8 mouse cellular contexts compared by ENCODE assay signal in genomic region chr11:62539089-62539890, GRCm38 (mm10). TPM values are rescaled to one million over a fixed set of nuclear protein-coding genes. Genes with fewer than 3 reads are reported as not detected.
DNase-seq lines count a peak whose midpoint lies in the region; ATAC-seq and TF ChIP-seq lines count a peak whose summit lies in the region.

Gene Cenpv (minus strand): TSS chr11:62539261.

- H3K36me3 ChIP-seq in E14TG2a.4 (ENCODE audit: insufficient read depth, low read length), result peaks cover 19% of the 10 kb centered on the region
- H3K36me3 ChIP-seq in forebrain, embryonic 14.5 days (ENCODE audit: control insufficient read depth, insufficient read depth, low read length), result peaks cover 14% of the 10 kb centered on the region; the same call in 1 of the 2 replicates
- H3K36me3 ChIP-seq in liver, embryonic 15.5 days (replicated peaks), result no peaks in the 10 kb centered on the region; the same call in 1 of the 2 replicates
- no peaks in the 10 kb centered on the region for H3K36me3 ChIP-seq in neural tube, embryonic 11.5 days (ENCODE audit: control insufficient read depth, insufficient read depth, low read length)
- H3K36me3 ChIP-seq in stomach, postnatal 0 days (ENCODE audit: control insufficient read depth, insufficient read depth, low read length), result no peaks in the 10 kb centered on the region

- H3K4me3 ChIP-seq in E14TG2a.4 (replicated peaks; ENCODE audit: low read length), result peak within 1 kb of the TSS; percentile 88
- H3K4me3 ChIP-seq in forebrain, embryonic 14.5 days (ENCODE audit: low read depth, low read length), result peak within 1 kb of the TSS; percentile 87
- H3K4me3 ChIP-seq in liver, embryonic 15.5 days (replicated peaks), result peak within 1 kb of the TSS; percentile 81
- peak within 1 kb of the TSS; percentile 68 for H3K4me3 ChIP-seq in neural tube, embryonic 11.5 days (ENCODE audit: low read depth, low read length)
- peak within 1 kb of the TSS; percentile 73 for H3K4me3 ChIP-seq in stomach, postnatal 0 days (ENCODE audit: low read depth, low read length)

- peak within 1 kb of the TSS; percentile 83 for H3K4me2 ChIP-seq in forebrain, embryonic 14.5 days (ENCODE audit: low read length)
- H3K4me2 ChIP-seq in liver, embryonic 15.5 days, result peak within 1 kb of the TSS; percentile 98
- peak within 1 kb of the TSS; percentile 70 for H3K4me2 ChIP-seq in neural tube, embryonic 11.5 days (ENCODE audit: low read depth)
- peak within 1 kb of the TSS; percentile 96 for H3K4me2 ChIP-seq in stomach, postnatal 0 days (replicated peaks; ENCODE audit: low read depth)

- peak; percentile 61; the same call in 1 of the 2 replicates for ATAC-seq in cerebellum, adult (ENCODE audit: insufficient number of reproducible peaks, low FRiP score, low TSS enrichment)
- peak; percentile 87 for ATAC-seq in forebrain, embryonic 14.5 days
- peak; percentile 78 for ATAC-seq in liver, embryonic 15.5 days (ENCODE audit: insufficient read depth)
- peak; percentile 62 for ATAC-seq in neural tube, embryonic 11.5 days (ENCODE audit: insufficient read depth, low FRiP score, low TSS enrichment)
- peak; percentile 82 for ATAC-seq in stomach, postnatal 0 days (ENCODE audit: low FRiP score, low TSS enrichment)

- H3K27me3 ChIP-seq in E14TG2a.4 (ENCODE audit: insufficient read depth, low read length), result no peaks in the 10 kb centered on the region
- no peaks in the 10 kb centered on the region for H3K27me3 ChIP-seq in forebrain, embryonic 14.5 days (replicated peaks; ENCODE audit: control insufficient read depth, insufficient read depth, low read length)
- peaks cover 33% of the 10 kb centered on the region for H3K27me3 ChIP-seq in liver, embryonic 15.5 days
- H3K27me3 ChIP-seq in neural tube, embryonic 11.5 days (ENCODE audit: control insufficient read depth, insufficient read depth, low read length), result 0 out of 2 replicates have a peak, but pooled peaks cover 2% of the 10 kb centered on the region
- no peaks in the 10 kb centered on the region for H3K27me3 ChIP-seq in stomach, postnatal 0 days (ENCODE audit: control insufficient read depth, insufficient read depth, low read length)

- no peak for TF ChIP-seq EP300 in stomach, postnatal 0 days (optimal IDR thresholded peaks at IDR 0.05)

- peak; percentile 74 for DNase-seq in forebrain, embryonic 14.5 days (ENCODE audit: low spot score)
- peak; percentile 78 for DNase-seq in heart, postnatal 10 days
- DNase-seq in kidney, postnatal 4 days, result peak; percentile 83 to 89
- DNase-seq in neural tube, embryonic 11.5 days (ENCODE audit: low spot score), result peak; percentile 84
- peak; percentile 82 for DNase-seq in stomach, postnatal 0 days (ENCODE audit: low spot score)

- intact Hi-C loops in heart, postnatal 10 days (cut with DNase I), result loop anchor here (5.0 to 10.0 kb wide), 3 partner anchors 38 to 594 kb away; partner anchors contain the start of genes Ncor1 and Pigl

- H3K4me1 ChIP-seq in E14TG2a.4 (replicated peaks; ENCODE audit: low read depth, low read length), result peaks cover 59% of the 10 kb centered on the region
- H3K4me1 ChIP-seq in forebrain, embryonic 14.5 days (ENCODE audit: control insufficient read depth, insufficient read depth, low read length), result 0 out of 2 replicates have a peak, but pooled peaks cover 7% of the 10 kb centered on the region
- H3K4me1 ChIP-seq in liver, embryonic 15.5 days (replicated peaks), result peaks cover 20% of the 10 kb centered on the region
- no peaks in the 10 kb centered on the region for H3K4me1 ChIP-seq in neural tube, embryonic 11.5 days (ENCODE audit: control insufficient read depth, insufficient read depth, low read length)
- peaks cover 3% of the 10 kb centered on the region for H3K4me1 ChIP-seq in stomach, postnatal 0 days (replicated peaks; ENCODE audit: control insufficient read depth, insufficient read depth)

- peak within 1 kb of the TSS; percentile 95 for H3K9ac ChIP-seq in forebrain, embryonic 14.5 days (ENCODE audit: low read length)
- H3K9ac ChIP-seq in liver, embryonic 15.5 days, result peak within 1 kb of the TSS; percentile 84
- peak within 1 kb of the TSS; percentile 85 for H3K9ac ChIP-seq in neural tube, embryonic 11.5 days (ENCODE audit: low read length)
- peak within 1 kb of the TSS; percentile 87 for H3K9ac ChIP-seq in stomach, postnatal 0 days (ENCODE audit: low read length)

- TF ChIP-seq CTCF in E14TG2a.4 (conservative IDR thresholded peaks at IDR 0.05; ENCODE audit: low read length), result no peak
- no peak for TF ChIP-seq CTCF in stomach, postnatal 0 days (IDR thresholded peaks at IDR 0.05; ENCODE audit: low read depth)

- peak within 1 kb of the TSS; percentile 82 for H3K27ac ChIP-seq in forebrain, embryonic 14.5 days (ENCODE audit: low read depth, low read length)
- H3K27ac ChIP-seq in liver, embryonic 15.5 days (replicated peaks), result peak within 1 kb of the TSS; percentile 83
- peak within 1 kb of the TSS; percentile 63 for H3K27ac ChIP-seq in neural tube, embryonic 11.5 days (ENCODE audit: low read depth, low read length)
- H3K27ac ChIP-seq in stomach, postnatal 0 days (replicated peaks), result peak within 1 kb of the TSS; percentile 77

- H3K9me3 ChIP-seq in E14TG2a.4 (ENCODE audit: low read length), result no peaks in the 10 kb centered on the region
- no peaks in the 10 kb centered on the region for H3K9me3 ChIP-seq in forebrain, embryonic 14.5 days (replicated peaks; ENCODE audit: control insufficient read depth, low read length)
- H3K9me3 ChIP-seq in liver, embryonic 15.5 days (replicated peaks), result no peaks in the 10 kb centered on the region
- H3K9me3 ChIP-seq in neural tube, embryonic 11.5 days (ENCODE audit: control insufficient read depth, low read length), result no peaks in the 10 kb centered on the region
- no peaks in the 10 kb centered on the region for H3K9me3 ChIP-seq in stomach, postnatal 0 days (ENCODE audit: control insufficient read depth, low read length)

- WGBS in forebrain, embryonic 14.5 days, result 6% methylated on average over 53 of the region's 57 CpGs
- WGBS in liver, embryonic 15.5 days (ENCODE audit: insufficient replicate concordance), result 6% methylated on average over 57 of the region's 57 CpGs
- WGBS in neural tube, embryonic 11.5 days, result 7% methylated on average over 52 of the region's 57 CpGs
- WGBS in stomach, postnatal 0 days, result 6% methylated on average over 55 of the region's 57 CpGs

RNA-seq across cellular contexts. Expression of gene Cenpv, which starts in this region (rescaled TPM):
- polyA plus RNA-seq in forebrain, embryonic 14.5 days (2014; fragmentation: Nextera tagmentation; extraction: Ambion mirVana), result 99.4 and 112 TPM in 2 replicates
- 10 to 100 TPM; 19.3 to 19.8 TPM for total RNA-seq in heart, postnatal 10 days (2021)
- 14.4 and 15.7 TPM in 2 replicates for polyA plus RNA-seq in liver, embryonic 15.5 days (2015; fragmentation: Nextera tagmentation; extraction: Ambion mirVana)
- 59.6 and 66.7 TPM in 2 replicates for polyA plus RNA-seq in neural tube, embryonic 11.5 days (2014; fragmentation: Nextera tagmentation; extraction: Ambion mirVana)
- polyA plus RNA-seq in stomach, postnatal 0 days (2015; fragmentation: Nextera tagmentation; extraction: Ambion mirVana), result 17.8 and 18.6 TPM in 2 replicates

Comparison
In these comparisons a context has a peak if more than half of its experiments do, and no peak if none do; other contexts are left out.
1. Peak in every context shown above with its lines: DNase-seq, ATAC-seq, H3K4me3 ChIP-seq and H3K27ac ChIP-seq.